9 mouse cellular contexts compared by ENCODE assay signal in genomic region chr15:80160223-80160622, GRCm38 (mm10). TPM values are rescaled to one million over a fixed set of nuclear protein-coding genes. Genes with fewer than 3 reads are reported as not detected.
DNase-seq lines count a peak whose midpoint lies in the region; ATAC-seq and TF ChIP-seq lines count a peak whose summit lies in the region.
"Had no signal": no experiment of that assay in that cellular context is flagged by ENCODE, and none has a peak within 500 bp of the region (broad histone marks: within the 10 kb centered on the region; RNA-seq: fewer than 3 reads in every experiment).

No protein-coding gene starts in this region.

- DNase-seq in kidney, adult 9 months: no peak
- DNase-seq in 3T3-L1 (ENCODE audit: low read depth, low spot score): peak; percentile 88
- peak; percentile 57 for DNase-seq in Muller cell, postnatal 12 days (ENCODE audit: inconsistent ontology term)
- DNase-seq in frontal cortex, adult 2 months (ENCODE audit: extremely low spot score in 1 of 2, low spot score in 1 of 2): no peak

- H3K4me1 ChIP-seq in kidney, embryonic 15.5 days: peaks cover 44% of the 10 kb centered on the region
- H3K4me1 ChIP-seq in intestine, postnatal 0 days (replicated peaks; ENCODE audit: control insufficient read depth, insufficient read depth, low read length): peaks cover 21% of the 10 kb centered on the region

- 75% methylated on average over 13 of the region's 13 CpGs for WGBS in kidney, embryonic 15.5 days
- 73% methylated on average over 13 of the region's 13 CpGs for WGBS in intestine, postnatal 0 days

- H3K27me3 ChIP-seq in kidney, embryonic 15.5 days: no peaks in the 10 kb centered on the region
- H3K27me3 ChIP-seq in intestine, postnatal 0 days (replicated peaks; ENCODE audit: control insufficient read depth, insufficient read depth, low read length): no peaks in the 10 kb centered on the region
- H3K27me3 ChIP-seq: Patski had no signal

- peak overlapping the region; percentile 92 for H3K27ac ChIP-seq in kidney, embryonic 15.5 days
- peak overlapping the region; percentile 77 for H3K27ac ChIP-seq in intestine, postnatal 0 days (ENCODE audit: low read depth, low read length)

- no peak for ATAC-seq in kidney, embryonic 15.5 days (replicated peaks; ENCODE audit: low FRiP score)
- ATAC-seq in intestine, postnatal 0 days: no peak
- ATAC-seq in erythroid progenitor cell, adult 5-6 weeks (replicated peaks; ENCODE audit: low FRiP score, poor library complexity, severe bottlenecking): no peak

- H3K36me3 ChIP-seq in kidney, embryonic 15.5 days: peaks cover 70% of the 10 kb centered on the region
- peaks cover 55% of the 10 kb centered on the region for H3K36me3 ChIP-seq in intestine, postnatal 0 days (ENCODE audit: control insufficient read depth, insufficient read depth)

- no peak overlapping the region for H3K4me2 ChIP-seq in kidney, embryonic 15.5 days
- H3K4me2 ChIP-seq in intestine, postnatal 0 days (replicated peaks; ENCODE audit: low read depth): no peak overlapping the region

- H3K4me3 ChIP-seq in kidney, embryonic 15.5 days (replicated peaks): no peak overlapping the region
- no peak overlapping the region for H3K4me3 ChIP-seq in intestine, postnatal 0 days (ENCODE audit: low read depth, low read length)

- TF ChIP-seq CTCF in intestine, postnatal 0 days (IDR thresholded peaks at IDR 0.05; ENCODE audit: low read depth): no peak

- H3K9ac ChIP-seq in kidney, embryonic 15.5 days: no peak overlapping the region
- 0 out of 2 replicates have a peak overlapping the region, but pooled peaks have one; percentile 3 for H3K9ac ChIP-seq in intestine, postnatal 0 days (ENCODE audit: low read depth, low read length)

- H3K9me3 ChIP-seq in kidney, embryonic 15.5 days (replicated peaks): no peaks in the 10 kb centered on the region
- H3K9me3 ChIP-seq in intestine, postnatal 0 days (ENCODE audit: control insufficient read depth): no peaks in the 10 kb centered on the region

RNA-seq across cellular contexts. Expression of gene Mgat3, which starts 13.3 kb away (rescaled TPM):
- 6.4 and 7.3 TPM in 2 replicates for polyA plus RNA-seq in kidney, embryonic 15.5 days (2015; fragmentation: Nextera tagmentation; extraction: Ambion mirVana)
- polyA plus RNA-seq in intestine, postnatal 0 days (2015; fragmentation: Nextera tagmentation; extraction: Ambion mirVana): 12.2 and 13.1 TPM in 2 replicates
- total RNA-seq in erythroid progenitor cell, adult 5-6 weeks (2015; ENCODE audit: low replicate concordance): not detected in 2 replicates
- not detected in 2 replicates for total RNA-seq in erythroid progenitor cell, adult 5-6 weeks (2017; ENCODE audit: low replicate concordance)
- polyA plus RNA-seq in frontal cortex, adult 2 months (2012; rRNA removed): 79.3 and 84.5 TPM in 2 replicates
- total RNA-seq: megakaryocyte, adult 5-6 weeks had no signal

RNA-seq across cellular contexts. Expression of gene Tab1, which starts 27.3 kb away (rescaled TPM):
- polyA plus RNA-seq in kidney, embryonic 15.5 days (2015; fragmentation: Nextera tagmentation; extraction: Ambion mirVana): 34.6 and 39.1 TPM in 2 replicates
- 12.6 and 13.6 TPM in 2 replicates for polyA plus RNA-seq in intestine, postnatal 0 days (2015; fragmentation: Nextera tagmentation; extraction: Ambion mirVana)
- total RNA-seq in erythroid progenitor cell, adult 5-6 weeks (2015; ENCODE audit: low replicate concordance): 8.6 and 9.2 TPM in 2 replicates
- 22.5 and 26.3 TPM in 2 replicates for total RNA-seq in erythroid progenitor cell, adult 5-6 weeks (2017; ENCODE audit: low replicate concordance)
- 37.9 and 41.4 TPM in 2 replicates for polyA plus RNA-seq in frontal cortex, adult 2 months (2012; rRNA removed)

Comparison
In these comparisons a context has a peak if more than half of its experiments do, and no peak if none do; other contexts are left out.
1. DNase-seq: peak in 3T3-L1 (single experiment) and Muller cell, postnatal 12 days (single experiment); none in kidney, adult 9 months (single experiment) and frontal cortex, adult 2 months (0 of 2).